Mouse (Mus musculus) forebrain, embryonic 11.5 days (tissue): ENCODE data around the gene Cox17. TPM values are rescaled to one million over a fixed set of nuclear protein-coding genes. Genes with fewer than 3 reads are reported as not detected.

Source experiments
- ATAC-seq: fragments of 200-750 bp; cut with Nextera tagmentation; replicated peaks from 2 replicates; pipeline ENCODE4 v1.8.0; 2017; ENCODE audit warnings: moderate TSS enrichment; ENCODE audit not compliant: low FRiP score
- DNase-seq: peaks from one replicate; pipeline ENCODE4 v3.0.0-alpha.2; 2017; ENCODE audit warnings: low spot score
- H3K27ac ChIP-seq: fragments of 300-500 bp; sonication (generic); 2 replicates; pipeline ENCODE4 v1.5.1; 2014; ENCODE audit warnings: low read depth, low read length
- H3K27me3 ChIP-seq: fragments of 300-500 bp; sonication (generic); 2 replicates; pipeline ENCODE4 v1.6.1; 2014; ENCODE audit warnings: mild to moderate bottlenecking, low read length, mixed read lengths; ENCODE audit not compliant: control insufficient read depth, insufficient read depth
- H3K36me3 ChIP-seq: fragments of 300-500 bp; sonication (generic); 2 replicates; pipeline ENCODE4 v1.6.1; 2014; ENCODE audit warnings: mild to moderate bottlenecking, low read length, moderate library complexity, mixed read lengths; ENCODE audit not compliant: control insufficient read depth, insufficient read depth
- H3K4me1 ChIP-seq: fragments of 300-500 bp; sonication (generic); replicated peaks from 2 replicates; pipeline ENCODE4 v1.6.1; 2014; ENCODE audit warnings: low read length, mixed read lengths; ENCODE audit not compliant: control insufficient read depth, insufficient read depth
- H3K4me2 ChIP-seq: fragments of 300-500 bp; sonication (generic); 2 replicates; pipeline ENCODE4 v1.6.1; 2014; ENCODE audit warnings: low read depth, mild to moderate bottlenecking, low read length, moderate library complexity, mixed read lengths; ENCODE audit not compliant: severe bottlenecking
- H3K4me3 ChIP-seq: fragments of 300-500 bp; sonication (generic); 2 replicates; pipeline ENCODE4 v1.5.1; 2014; ENCODE audit warnings: low read depth, low read length
- H3K9ac ChIP-seq: fragments of 300-500 bp; sonication (generic); 2 replicates; pipeline ENCODE4 v1.6.1; 2014; ENCODE audit warnings: low read length
- H3K9me3 ChIP-seq: fragments of 300-500 bp; sonication (generic); 2 replicates; pipeline ENCODE4 v1.6.1; 2016; ENCODE audit warnings: low read length, mixed read lengths; ENCODE audit not compliant: control insufficient read depth
- WGBS: fragments of 180-500 bp; shearing (Covaris S2); extraction: QIAGEN DNeasy Blood & Tissue Kit; methylation state at CpG from one replicate; pipeline ENCODE4 v1.1.7; 2014; 5-methylcytosine and 5-hydroxymethylcytosine counted together
- polyA plus RNA-seq: library from polyadenylated mRNA; unstranded; fragments of >200 nt; fragmentation: Nextera tagmentation; extraction: Ambion mirVana; gene quantifications from 2 replicates; pipeline ENCODE4 v1.2.1, GENCODE M21; 2014

Cox17 gene
- polyA plus RNA-seq, 1 experiment from 2014 or later, result 118 TPM

- Histone ChIP-seq H3K9ac (no peak overlapping the region), H3K27ac (no peak overlapping the region), H3K27me3 (no peaks in the 10 kb centered on the region), H3K4me2 (no peak overlapping the region), H3K9me3 (no peaks in the 10 kb centered on the region), H3K4me1 (no peaks in the 10 kb centered on the region), H3K4me3 (no peak overlapping the region), H3K36me3 (no peaks in the 10 kb centered on the region)
- ATAC-seq (no peak), DNase-seq (no peak)
- 91% methylated on average over 6 of the region's 6 CpGs for WGBS
These were observed 40.6 kb downstream of the Cox17 start for GRCm38 (mm10) chr16:38387389-38387788.

- Histone ChIP-seq H3K27ac (no peak overlapping the region), H3K27me3 (no peaks in the 10 kb centered on the region), H3K9me3 (no peaks in the 10 kb centered on the region), H3K36me3 (no peaks in the 10 kb centered on the region), H3K4me1 (no peaks in the 10 kb centered on the region), H3K4me3 (no peak overlapping the region), H3K4me2 (no peak overlapping the region), H3K9ac (no peak overlapping the region)
- WGBS, result 78% methylated on average over 6 of the region's 6 CpGs
- no peak for DNase-seq
- no peak for ATAC-seq
These were observed 42.0 kb downstream of the Cox17 start for GRCm38 (mm10) chr16:38388757-38389156.

GRCm38 (mm10) chr16:38389284-38389893 lies 42.6 kb downstream of the Cox17 start:
- H3K36me3 ChIP-seq, result no peaks in the 10 kb centered on the region
- H3K4me2 ChIP-seq, result no peak overlapping the region
- H3K4me1 ChIP-seq, result no peaks in the 10 kb centered on the region
- no peak overlapping the region for H3K9ac ChIP-seq
- H3K27me3 ChIP-seq, result no peaks in the 10 kb centered on the region
- H3K9me3 ChIP-seq, result no peaks in the 10 kb centered on the region
- 85% methylated on average over 8 of the region's 8 CpGs for WGBS
- no peak for DNase-seq
- no peak overlapping the region for H3K4me3 ChIP-seq
- no peak for ATAC-seq
- no peak overlapping the region for H3K27ac ChIP-seq

GRCm38 (mm10) chr16:38390322-38390721 lies 43.5 kb downstream of the Cox17 start:
- Histone ChIP-seq H3K36me3 (no peaks in the 10 kb centered on the region), H3K27ac (no peak overlapping the region), H3K4me3 (no peak overlapping the region), H3K9me3 (no peaks in the 10 kb centered on the region), H3K9ac (no peak overlapping the region), H3K27me3 (no peaks in the 10 kb centered on the region), H3K4me1 (no peaks in the 10 kb centered on the region), H3K4me2 (no peak overlapping the region)
- DNase-seq, result no peak
- no peak for ATAC-seq
- 89% methylated on average over 7 of the region's 7 CpGs for WGBS

- Histone ChIP-seq H3K27ac (no peak overlapping the region), H3K9me3 (no peaks in the 10 kb centered on the region), H3K4me2 (no peak overlapping the region), H3K4me3 (no peak overlapping the region), H3K27me3 (no peaks in the 10 kb centered on the region), H3K4me1 (no peaks in the 10 kb centered on the region), H3K9ac (no peak overlapping the region), H3K36me3 (no peaks in the 10 kb centered on the region)
- ATAC-seq, result no peak
- 88% methylated on average over 23 of the region's 23 CpGs for WGBS
- no peak for DNase-seq
These were observed 45.5 kb downstream of the Cox17 start for GRCm38 (mm10) chr16:38392126-38392894.

- H3K27me3 ChIP-seq, result no peaks in the 10 kb centered on the region
- peaks cover 1% of the 10 kb centered on the region; the same call in 1 of the 2 replicates for H3K4me1 ChIP-seq
- no peak overlapping the region for H3K4me2 ChIP-seq
- no peak for DNase-seq
- no peaks in the 10 kb centered on the region for H3K36me3 ChIP-seq
- no peak overlapping the region for H3K4me3 ChIP-seq
- WGBS, result 85% methylated on average over 8 of the region's 8 CpGs
- no peak overlapping the region for H3K9ac ChIP-seq
- no peak overlapping the region for H3K27ac ChIP-seq
- no peaks in the 10 kb centered on the region for H3K9me3 ChIP-seq
- no peak for ATAC-seq
These were observed 47.4 kb downstream of the Cox17 start for GRCm38 (mm10) chr16:38394191-38394618.

- H3K4me3 ChIP-seq, result no peak overlapping the region
- DNase-seq (no peak), ATAC-seq (no peak)
- no peaks in the 10 kb centered on the region for H3K27me3 ChIP-seq
- no peak overlapping the region for H3K9ac ChIP-seq
- H3K4me1 ChIP-seq, result peaks cover 9% of the 10 kb centered on the region; the same call in 1 of the 2 replicates
- no peak overlapping the region for H3K4me2 ChIP-seq
- 78% methylated on average over 6 of the region's 6 CpGs for WGBS
- H3K36me3 ChIP-seq, result no peaks in the 10 kb centered on the region
- H3K27ac ChIP-seq, result no peak overlapping the region
- H3K9me3 ChIP-seq, result no peaks in the 10 kb centered on the region
These were observed 48.4 kb downstream of the Cox17 start for GRCm38 (mm10) chr16:38395060-38395730.

- Histone ChIP-seq H3K4me2 (no peak overlapping the region), H3K27ac (no peak overlapping the region), H3K27me3 (no peaks in the 10 kb centered on the region), H3K4me1 (peaks cover 9% of the 10 kb centered on the region; the same call in 1 of the 2 replicates), H3K9ac (no peak overlapping the region), H3K36me3 (no peaks in the 10 kb centered on the region), H3K9me3 (no peaks in the 10 kb centered on the region), H3K4me3 (no peak overlapping the region)
- ATAC-seq (no peak), DNase-seq (no peak)
- WGBS, result 82% methylated on average over 13 of the region's 13 CpGs
These were observed 49.4 kb downstream of the Cox17 start for GRCm38 (mm10) chr16:38396155-38396554.
